Mouse (Mus musculus) adrenal gland, adult 8-10 months (tissue): Measurements from ENCODE around the gene Ppwd1. TPM values are rescaled to one million over a fixed set of nuclear protein-coding genes. Genes with fewer than 3 reads are reported as not detected.
"Not testable (repeated sequence)": the region's sequence is repeated elsewhere in the genome, so short reads cannot be mapped to it uniquely, and the experiment has no call there.

Experiments used
- DNase-seq: peaks from one replicate; pipeline ENCODE4 v3.0.0; 2022
- total RNA-seq, 4 experiments: library from RNA; stranded (reverse); gene quantifications; 2 replicates each; pipeline ENCODE4 v1.2.4; 2022

Gene Ppwd1
- 10 to 100 TPM; 12.2 to 15.9 (median 13.9) TPM for total RNA-seq

GRCm38 (mm10) chr13:104228384-104229066 is at the start of gene Ppwd1, which contains the start of gene Cenpk:
Ppwd1 (minus strand) TSS chr13:104228843.
Cenpk (plus strand) TSS chr13:104228611.
- DNase-seq: peak; percentile 94

DNA sequence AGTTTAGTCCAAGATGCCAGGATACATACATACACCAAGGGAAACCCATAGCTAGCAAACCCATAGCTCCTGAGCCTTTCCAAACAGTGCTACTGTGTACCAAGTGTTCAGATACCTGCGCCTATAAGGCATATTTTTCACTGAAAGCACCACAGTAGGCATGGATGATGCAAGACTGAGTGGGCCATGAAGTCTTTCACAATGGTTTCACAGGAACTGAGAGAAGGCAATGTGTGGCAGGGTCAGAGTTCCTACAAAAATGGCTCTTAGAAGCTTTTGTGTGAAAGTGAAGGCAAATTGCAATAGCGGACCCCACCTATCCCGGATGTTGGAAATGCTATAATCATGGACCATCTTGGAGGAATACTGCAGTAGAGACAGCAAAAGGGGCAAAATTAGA is 30.4 kb upstream of the Ppwd1 start:
- DNase-seq: no peak

DNA sequence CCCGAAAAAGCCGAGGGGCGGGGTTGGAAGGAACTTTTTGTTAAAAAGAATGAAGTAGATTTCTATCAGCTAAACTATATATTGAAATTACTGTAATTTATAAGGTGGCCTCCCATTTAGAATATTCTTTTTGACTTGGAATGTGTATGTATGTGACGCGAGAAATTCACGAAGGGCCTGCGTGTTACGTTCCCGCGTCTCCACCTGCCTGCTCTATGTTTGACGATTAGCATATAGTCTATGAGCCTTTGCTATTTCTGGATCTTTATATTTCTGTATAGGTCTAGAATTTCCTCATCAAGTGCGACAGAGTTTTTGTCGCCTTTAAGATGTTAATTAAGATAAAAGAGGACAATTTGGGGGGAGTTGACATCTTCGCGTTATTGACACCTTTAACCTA is 538 bp upstream of the Ppwd1 start:
- DNase-seq: no peak

DNA sequence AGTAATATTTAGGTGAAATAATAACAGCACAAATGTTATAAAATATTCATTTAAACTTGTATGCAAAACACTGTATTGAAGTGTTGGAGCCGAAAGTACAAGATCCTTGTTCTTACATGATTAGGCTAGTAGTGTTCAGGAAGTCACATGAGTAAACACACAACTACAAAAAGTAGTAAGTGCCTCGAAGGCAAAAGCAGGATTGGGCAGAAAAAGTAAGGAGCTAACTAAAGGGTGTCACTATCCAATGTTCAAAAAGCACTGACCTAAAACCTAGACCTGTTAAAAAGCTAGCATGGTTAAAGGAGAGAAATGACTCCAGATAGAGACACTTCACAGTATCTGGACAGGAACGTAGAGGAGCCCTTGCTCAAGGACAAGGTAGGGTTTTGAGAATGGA is 1.2 kb downstream of the Ppwd1 start:
- no peak for DNase-seq

GRCm38 (mm10) chr13:104204313-104204712 is 24.3 kb downstream of the Ppwd1 start:
- DNase-seq: no peak

GRCm38 (mm10) chr13:104195891-104196290 is 32.8 kb downstream of the Ppwd1 start:
- not testable (repeated sequence) for DNase-seq

DNA sequence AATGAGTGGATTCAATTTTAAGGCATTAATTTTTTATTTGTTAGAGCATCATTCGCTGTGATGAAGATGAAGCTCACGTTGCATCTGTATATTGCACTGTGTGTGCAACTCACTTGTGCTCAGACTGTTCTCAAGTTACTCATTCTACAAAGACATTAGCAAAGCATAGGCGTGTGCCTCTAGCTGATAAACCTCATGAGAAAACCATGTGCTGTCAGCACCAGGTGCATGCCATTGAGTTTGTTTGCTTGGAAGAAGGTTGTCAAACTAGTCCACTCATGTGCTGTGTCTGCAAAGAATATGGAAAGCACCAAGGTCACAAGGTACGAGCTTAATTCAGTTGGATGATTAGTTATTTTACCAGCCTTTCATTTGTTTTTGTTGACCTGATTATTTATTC is 41.3 kb downstream of the Ppwd1 start:
- no peak for DNase-seq

DNA sequence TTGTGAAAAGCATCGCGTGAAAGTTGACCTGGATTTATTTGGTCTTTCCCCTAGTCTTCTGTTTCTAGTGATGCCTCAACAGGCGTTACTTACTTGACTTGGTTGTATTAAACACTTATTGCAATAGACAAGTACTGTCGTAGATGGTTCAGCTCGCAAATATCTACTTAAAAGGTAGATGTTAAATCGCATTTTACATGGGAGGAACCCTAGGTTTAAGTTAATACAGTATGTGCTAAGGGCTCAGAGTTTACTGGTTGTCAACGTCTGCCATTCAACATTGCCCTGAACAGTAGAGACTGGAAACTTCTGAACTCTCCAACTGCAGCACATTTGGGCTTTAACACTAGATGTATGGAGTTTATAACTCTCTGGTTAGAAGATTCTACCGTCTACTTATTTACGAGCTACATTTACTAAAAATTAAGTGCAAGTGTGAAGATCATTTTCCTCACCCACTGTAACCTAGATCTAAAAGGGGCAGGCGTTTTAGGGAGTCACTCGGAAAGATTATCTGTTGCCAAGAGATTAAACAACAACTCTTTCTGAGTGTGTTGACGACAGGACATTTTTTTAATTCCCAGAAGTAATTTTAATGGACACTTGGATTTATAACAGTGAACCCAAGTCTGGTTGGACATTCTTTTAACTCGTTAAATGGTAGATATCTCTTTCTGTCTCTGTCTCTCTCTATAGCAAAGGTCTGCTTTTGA is 49.3 kb downstream of the Ppwd1 start:
- DNase-seq: no peak

DNA sequence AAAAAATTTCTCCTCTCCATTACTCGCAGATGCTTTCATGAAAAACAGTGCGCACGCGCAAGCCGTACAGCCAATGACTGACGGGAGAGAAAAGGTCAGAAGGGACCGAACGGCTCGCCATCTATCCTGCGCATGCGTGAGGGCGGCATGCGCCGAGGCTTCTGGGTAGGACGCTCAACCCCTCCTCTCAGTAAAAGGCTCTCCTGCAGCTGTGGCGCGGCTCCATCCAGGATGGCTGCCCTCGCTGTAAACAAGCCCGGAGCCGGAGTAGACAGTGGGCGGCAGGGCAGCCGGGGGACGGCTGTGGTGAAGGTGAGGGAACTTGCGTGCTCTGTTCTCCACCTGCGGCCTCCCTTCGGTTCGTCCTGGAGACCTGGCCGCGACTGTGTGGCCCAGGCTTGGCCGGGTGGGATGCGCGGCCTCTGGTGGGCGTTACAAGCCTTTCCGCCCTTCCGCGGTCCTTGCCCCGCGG is 50.0 kb downstream of the Ppwd1 start, which contains the start of gene Trim23:
TSS of gene Trim23 (plus strand) at position 148 of the 472 bp plus-strand sequence.
- DNase-seq: peak; percentile 98

DNA sequence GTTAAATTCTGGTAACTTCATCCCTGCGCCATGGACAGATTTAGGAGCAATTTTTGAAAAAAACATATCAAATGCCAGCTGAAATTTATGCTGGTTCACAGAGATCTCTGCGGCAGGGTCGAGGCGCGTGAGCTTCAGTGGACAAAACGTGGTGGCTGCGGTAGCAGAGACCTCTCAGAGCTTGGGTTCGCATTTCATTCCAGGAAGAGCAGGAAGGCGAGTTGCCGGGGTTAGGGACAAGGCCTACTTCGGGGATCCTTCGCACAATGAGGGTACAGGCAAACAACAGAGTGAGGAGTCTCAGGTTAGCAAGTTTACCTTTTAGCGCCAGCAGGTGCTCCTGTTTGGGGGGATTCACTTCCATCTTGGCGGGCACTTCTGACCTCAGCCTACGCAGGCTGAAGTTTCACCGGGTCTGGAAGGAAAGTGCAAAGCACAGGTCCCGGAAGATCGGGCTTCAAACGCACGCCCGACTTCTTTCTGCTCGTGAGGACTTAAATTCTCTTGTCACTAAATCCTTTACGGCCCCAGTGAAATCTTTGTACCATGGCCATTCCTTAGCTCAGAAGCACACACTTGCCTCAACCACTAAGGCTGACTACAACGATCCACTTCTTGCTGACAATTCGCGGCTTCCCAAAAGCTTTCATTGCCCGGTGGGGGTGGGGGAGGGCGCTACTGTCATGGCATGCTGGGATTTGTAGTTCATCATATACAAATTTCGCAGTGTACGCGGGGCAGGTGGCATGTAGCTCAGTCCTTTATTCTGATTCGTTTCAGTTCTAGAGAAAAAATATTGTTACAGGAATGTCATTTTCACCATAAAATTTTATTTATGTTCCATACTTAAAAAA is 50.6 kb downstream of the Ppwd1 start, which contains the start of gene Trappc13:
TSS of gene Trappc13 (minus strand) at position 674 of the 854 bp plus-strand sequence.
- DNase-seq: no peak

DNA sequence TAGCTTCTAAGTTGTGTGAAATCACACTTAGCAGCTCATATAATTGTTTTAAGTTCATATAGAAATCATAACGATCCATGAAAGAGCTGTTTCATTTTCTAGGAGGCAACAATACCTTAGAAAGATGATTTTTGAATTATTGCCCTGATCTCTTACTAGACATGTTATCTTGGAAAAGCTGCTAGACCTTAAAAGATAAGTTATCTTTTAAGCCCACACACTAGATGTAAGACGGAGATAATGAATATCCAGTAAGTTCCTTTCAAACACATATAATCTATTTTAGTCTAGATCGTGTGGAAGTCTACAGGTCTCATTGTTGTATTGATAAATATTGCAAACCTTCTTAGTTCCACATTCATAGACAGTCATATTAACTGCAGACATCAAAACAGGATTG is 51.8 kb downstream of the Ppwd1 start:
- DNase-seq: no peak

DNA sequence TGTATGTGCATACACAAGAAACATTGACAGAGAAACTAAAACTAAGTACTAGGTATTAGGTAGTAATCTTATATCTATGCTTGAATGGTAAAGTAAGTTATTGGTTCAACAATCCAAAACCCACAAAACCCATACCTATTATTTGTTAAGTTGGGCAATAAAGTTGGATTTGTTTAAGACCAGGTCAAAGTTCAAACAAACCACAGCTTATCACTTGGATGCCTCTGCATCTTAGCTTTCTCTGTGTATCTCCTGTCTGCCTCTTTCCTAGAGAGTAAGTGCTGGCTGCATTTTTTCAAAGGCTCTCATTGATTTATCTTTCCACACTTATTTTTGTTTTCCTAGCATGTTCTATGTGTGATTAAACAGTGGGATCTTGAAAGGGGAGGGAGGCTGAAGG is 56.1 kb downstream of the Ppwd1 start:
- no peak for DNase-seq

DNA sequence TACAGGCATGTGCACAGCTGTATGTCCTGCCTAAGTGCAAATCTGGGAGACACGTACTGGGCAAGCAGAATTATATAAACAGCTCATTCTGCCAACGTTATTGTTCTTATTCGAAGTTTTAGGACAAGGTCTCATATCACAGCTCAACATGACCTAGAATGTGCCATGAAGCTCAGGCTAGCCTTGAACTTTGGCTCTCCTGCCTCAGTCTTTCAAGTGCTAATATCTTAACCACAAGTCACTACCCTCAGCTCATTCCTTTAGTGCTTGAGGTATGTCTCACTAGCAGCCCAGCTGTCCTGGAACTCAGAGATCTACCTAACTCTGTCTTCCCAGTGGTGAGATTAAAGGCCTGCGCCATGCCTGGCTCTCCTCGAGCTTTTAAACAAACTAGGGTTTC is 56.9 kb downstream of the Ppwd1 start:
- peak; percentile 12 for DNase-seq

GRCm38 (mm10) chr13:104155686-104156085 is 73.0 kb downstream of the Ppwd1 start:
- no peak for DNase-seq

Other genes with a start within 250 kb of the Ppwd1 start
- gene Nln, start 119.2 kb downstream of the Ppwd1 start, total RNA-seq: 10 to 100 TPM; 14.4 to 19.6 (median 16.5) TPM
- gene Sgtb, start 119.1 kb downstream of the Ppwd1 start, total RNA-seq: 1 to 10 TPM; 3.9 to 9.4 (median 6.1) TPM
- 10 to 100 TPM; 60.2 to 76.6 (median 62.1) TPM for gene Trappc13, start 50.4 kb downstream of the Ppwd1 start, total RNA-seq
- 10 to 100 TPM; 19.9 to 23.3 (median 22.0) TPM for gene Trim23, start 50.0 kb downstream of the Ppwd1 start, total RNA-seq
- 1 to 10 TPM in 3 of 4 experiments, under 1 TPM in 1; 0.80 to 2.4 (median 1.4) TPM for gene Cenpk, start 232 bp downstream of the Ppwd1 start, total RNA-seq
- 10 to 100 TPM in 1 of 4 experiments, 1 to 10 TPM in 3; 1.5 to 10.0 (median 5.5) TPM for gene Adamts6, start 59.0 kb upstream of the Ppwd1 start, total RNA-seq